Mouse (Mus musculus): Measurements from ENCODE around the gene Muc3.

DNA sequence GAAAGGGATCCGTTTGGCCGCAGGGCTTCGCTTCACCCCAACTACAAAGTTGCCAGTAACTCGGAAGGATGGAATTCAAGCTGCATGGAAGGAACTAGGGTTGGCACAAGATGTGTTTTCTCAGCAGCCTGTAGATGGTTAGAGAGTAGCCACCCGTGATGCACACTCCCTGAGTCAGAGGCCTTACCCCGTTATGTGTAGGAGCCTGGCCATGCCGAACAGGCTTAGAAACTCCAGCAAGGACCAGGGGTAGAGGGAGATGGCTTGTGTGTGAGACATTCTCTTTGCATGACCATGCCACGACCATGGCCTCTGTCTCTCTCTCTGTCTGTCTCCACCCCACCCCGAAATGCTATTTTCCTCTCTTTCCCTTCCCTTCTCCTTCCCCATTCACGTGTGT is 47.0 kb downstream of the Muc3 start:
- no peak for TF ChIP-seq CTCF (IDR thresholded peaks at IDR 0.05; ENCODE audit: low read depth, low read length)
- no peak for TF ChIP-seq GATA1 (IDR thresholded peaks at IDR 0.05; ENCODE audit: borderline replicate concordance, low read length)
- no peak for TF ChIP-seq GATA2 (IDR thresholded peaks at IDR 0.05; ENCODE audit: borderline replicate concordance, low read depth, low read length)

Measured in G1E (cell line).